Mouse (Mus musculus) spleen, postnatal 14 days (tissue): ENCODE data around the gene Med26.

Experiments used
- DNase-seq, 2 experiments: peaks; one replicate each; pipeline ENCODE4 v3.0.0; 2021 to 2022; ENCODE audit warnings: low spot score in 2 of 2

The Med26 gene

DNA sequence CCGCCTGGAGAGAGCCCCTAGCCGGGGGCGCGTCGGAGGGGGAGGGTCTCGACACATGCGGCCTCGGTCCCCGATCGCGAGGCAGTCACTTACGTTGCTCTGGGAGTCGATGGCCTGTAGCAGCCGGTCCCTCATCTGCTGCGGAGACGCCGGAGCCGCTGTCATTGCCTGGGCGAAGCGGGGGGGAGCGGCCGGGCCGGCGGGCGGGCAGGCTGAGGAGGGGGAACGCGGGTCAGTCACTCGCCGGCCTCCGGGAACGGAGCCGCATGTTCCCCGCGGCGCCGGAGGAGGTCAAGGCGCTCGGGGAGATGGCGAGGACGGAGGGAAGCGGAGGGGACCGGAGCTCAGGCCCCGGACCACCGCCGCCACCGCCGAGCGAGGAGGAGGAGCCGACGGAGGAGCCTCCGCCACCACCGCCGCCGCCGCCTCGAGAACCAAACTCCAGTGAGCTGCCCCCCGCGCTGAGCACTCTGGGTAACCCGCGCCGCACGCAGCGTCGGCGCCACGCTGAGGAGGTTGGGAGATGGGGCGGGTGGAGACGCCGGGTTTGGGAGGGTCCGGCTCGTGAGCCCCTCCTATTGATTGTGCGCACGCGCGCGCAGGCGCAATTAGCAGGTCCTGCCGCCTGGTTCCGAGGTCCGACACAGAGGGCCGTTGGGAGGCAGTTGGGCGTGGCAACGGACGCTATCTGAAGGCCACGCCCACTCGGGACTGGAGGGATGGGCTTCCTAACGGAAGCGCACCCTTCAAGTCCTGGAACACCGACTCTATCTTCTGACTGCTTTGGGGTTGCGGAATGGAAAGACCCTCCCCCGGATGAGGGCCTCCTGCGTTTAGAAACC is at the start of gene Med26:
Gene Med26, minus strand, starts transcription at position 469 of the 842 bp plus-strand sequence.
- peak; percentile 93 to 94 for DNase-seq

GRCm38 (mm10) chr8:72590198-72590597 is 42.1 kb upstream of the Med26 start:
- DNase-seq: peak in 1 of 2 experiments; percentile 47

- no peak for DNase-seq
Observed at GRCm38 (mm10) chr8:72589286-72589685, 41.2 kb upstream of the Med26 start.

DNA sequence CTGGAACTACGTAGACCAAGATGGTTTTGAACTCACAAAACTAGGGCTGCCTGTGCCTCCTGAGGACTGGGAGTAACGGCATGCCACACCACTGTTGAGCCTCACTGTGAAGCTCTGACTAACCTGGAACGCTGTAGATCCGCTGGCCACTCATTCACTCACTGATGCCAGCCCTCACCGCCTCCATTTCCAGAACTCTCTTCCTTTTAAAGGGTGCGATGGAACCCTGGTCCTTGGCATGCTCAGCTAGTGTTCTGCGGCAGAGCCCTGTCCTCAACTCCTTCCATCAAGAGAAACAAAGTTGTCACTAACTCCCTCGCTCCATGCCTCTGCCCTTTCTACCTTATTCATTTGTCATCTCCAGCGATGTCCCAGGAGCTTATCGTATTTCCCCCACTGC is 40.8 kb upstream of the Med26 start:
- no peak for DNase-seq

DNA sequence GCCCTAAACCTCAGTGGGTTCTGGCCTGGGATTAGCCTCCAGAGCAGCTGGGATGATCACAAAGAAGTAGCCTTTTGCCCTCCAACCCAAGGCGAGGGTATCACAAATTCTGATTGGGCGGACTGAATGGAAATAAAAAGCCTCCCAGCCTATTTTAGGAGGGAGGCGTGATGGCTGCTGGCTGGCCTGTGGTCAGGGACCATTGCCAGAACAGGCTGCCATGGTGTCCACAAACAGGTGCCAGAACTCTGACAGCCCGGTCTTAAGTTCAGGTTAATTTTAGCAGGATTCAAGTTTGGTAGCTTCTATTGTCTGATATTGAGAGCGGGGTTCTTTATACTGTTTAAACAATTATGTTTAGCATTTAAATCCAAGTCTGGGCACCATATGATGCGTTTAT is 39.7 kb upstream of the Med26 start:
- no peak for DNase-seq

DNA sequence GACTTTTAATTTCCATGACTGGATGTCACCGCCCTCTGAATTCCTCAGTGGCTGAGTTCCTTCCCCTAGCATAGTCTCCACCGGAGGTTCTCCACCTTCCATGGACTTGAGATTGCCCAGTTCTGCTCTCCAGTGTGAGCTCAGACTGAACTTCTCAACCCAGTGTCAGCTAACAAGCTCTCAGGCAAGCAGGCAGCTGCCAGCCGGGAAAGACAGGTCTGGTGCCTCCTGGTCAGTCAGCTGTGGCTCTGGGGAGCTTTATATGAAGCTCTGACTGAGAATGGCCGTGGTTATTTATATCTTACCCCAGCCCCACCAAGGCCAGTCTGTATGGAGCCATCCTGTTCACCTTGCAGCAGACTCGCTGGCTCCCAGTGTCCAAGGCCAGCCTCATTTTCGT is 36.3 kb upstream of the Med26 start:
- no peak for DNase-seq

DNA sequence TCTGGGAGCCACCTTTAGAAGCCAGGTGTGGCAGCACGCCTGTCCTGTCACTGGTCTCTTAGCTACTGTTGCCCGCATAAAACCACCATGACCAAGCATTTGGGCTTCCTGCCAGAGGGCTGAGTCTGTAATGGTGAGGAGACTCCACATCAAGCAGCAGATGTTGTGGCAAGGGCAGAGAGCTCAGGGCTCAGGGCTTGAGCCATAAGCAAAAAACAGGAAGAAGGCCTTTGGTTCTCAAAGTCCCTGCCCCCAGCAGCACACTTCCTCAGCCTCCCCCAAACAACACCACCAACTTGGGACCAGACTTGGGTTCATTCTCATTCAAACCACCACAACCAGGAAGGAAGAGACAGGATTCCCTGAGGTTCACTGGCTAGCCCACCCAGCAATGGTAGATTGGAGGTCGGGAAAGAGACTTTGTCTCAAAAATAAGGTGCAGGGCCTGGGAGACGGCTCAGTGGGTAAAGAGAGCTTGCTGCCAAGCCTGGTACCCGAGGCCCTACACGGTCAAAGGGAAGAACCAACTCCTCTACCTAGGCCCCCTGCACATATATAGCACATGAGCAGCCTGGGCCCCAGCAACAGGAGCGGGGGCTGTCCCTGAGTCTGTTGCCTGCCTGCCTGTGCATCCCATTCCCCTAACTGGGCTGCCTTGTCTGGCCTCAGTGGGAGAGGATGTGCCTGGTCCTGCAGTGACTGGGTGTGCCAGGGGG is 35.1 kb upstream of the Med26 start:
- DNase-seq: peak; percentile 24 to 52

DNA sequence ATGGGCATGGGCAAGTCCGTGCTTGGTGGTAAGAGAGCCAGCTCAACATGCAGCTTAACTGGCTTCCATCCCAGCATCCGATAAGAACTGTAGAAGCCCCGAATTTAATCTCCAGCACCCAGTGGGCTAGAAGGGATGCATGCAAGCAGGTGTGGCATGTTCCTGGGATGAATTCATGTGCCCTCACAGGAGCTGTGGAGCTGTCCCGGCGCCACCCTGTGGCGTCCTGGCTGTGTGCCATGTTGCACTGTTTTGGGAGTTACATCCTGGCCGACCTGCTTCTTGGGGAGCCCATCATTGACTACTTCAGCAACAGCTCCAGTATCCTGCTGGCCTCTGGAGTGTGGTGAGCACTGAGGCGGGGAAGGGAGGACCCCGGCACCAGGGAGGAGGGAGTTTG is 31.3 kb upstream of the Med26 start:
- no peak for DNase-seq

DNA sequence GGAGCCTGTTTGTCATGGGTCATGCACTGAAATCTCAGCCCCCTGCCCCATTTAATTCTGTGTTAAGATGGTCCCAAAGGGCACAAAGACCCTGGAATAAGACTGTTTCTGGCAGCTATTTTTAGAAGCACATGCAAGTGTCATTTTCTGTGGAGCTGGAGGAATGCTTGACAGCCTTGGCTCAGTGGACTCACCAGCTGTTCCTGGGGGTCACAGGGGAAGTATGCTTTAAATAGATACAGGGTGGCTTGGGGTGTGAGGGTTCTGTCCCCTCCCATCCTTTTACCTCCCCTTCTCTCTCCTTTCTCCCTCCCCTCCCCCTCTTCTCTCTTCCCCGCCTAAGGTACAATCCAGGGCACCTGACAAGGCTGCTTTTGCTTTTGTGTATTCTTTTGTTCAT is 29.9 kb upstream of the Med26 start:
- DNase-seq: no peak

DNA sequence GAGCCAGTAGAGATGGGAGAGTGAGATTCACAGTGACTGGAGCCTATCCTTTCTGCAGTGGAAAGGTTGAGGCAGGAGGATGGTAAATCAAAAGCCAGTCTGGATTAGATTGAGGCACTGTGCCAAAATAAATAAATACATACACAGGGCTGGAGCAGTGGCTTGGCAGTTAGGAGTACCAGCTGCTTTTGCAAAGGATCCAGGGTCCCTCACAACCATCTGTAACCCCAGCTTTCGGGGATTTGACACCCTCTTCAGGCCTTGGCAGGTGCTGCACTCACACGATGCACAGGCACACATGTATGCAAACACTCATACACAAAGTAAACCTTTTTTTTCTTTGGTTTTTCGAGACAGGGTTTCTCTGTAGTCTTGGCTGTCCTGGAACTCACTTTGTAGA is 29.2 kb upstream of the Med26 start:
- no peak for DNase-seq

- no peak for DNase-seq
Observed at GRCm38 (mm10) chr8:72575915-72576314, 27.8 kb upstream of the Med26 start.

DNA sequence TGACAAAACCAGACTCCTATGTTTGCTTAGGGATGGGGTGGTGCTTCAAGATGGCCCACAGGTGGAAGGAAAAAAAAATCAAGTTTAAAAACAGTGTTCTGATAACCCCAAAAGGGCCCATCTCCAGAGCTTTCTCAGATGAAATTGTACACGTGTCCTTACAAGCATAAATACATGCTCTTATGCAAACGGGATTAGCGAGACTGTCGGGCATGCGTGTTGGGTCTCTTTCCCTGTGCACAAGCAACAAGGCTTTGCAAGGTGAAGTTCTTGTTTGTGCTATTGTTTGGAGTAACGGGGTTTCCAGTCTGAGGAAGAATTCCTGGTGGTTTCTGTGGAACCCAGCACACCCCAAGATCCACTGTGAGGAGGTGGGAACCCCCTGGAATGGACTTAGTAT is 25.4 kb upstream of the Med26 start:
- DNase-seq: no peak

DNA sequence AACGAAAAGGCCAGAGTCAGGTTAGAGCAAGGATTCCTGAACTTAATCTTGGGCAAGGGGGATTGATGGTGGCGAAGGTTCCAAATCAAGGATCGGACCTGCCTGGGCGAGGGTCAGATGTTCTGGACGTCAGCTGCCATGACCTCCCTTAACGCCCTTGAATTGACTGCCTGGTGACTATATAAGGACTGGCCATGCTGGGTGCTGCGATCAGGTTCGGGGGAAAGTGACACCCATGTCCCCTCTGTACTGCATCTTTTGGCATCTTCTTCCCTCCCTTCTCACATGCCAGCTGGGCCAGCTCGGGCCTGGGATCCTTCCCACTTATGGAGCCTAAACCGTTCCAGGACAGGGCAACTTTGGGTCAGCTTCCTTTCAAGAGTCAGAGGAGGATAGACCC is 24.4 kb upstream of the Med26 start:
- DNase-seq: no peak

GRCm38 (mm10) chr8:72571611-72572473 is 23.8 kb upstream of the Med26 start, which contains the start of gene Tmem38a:
Tmem38a (plus strand) TSS chr8:72572055.
- peak; percentile 34 to 55 for DNase-seq

DNA sequence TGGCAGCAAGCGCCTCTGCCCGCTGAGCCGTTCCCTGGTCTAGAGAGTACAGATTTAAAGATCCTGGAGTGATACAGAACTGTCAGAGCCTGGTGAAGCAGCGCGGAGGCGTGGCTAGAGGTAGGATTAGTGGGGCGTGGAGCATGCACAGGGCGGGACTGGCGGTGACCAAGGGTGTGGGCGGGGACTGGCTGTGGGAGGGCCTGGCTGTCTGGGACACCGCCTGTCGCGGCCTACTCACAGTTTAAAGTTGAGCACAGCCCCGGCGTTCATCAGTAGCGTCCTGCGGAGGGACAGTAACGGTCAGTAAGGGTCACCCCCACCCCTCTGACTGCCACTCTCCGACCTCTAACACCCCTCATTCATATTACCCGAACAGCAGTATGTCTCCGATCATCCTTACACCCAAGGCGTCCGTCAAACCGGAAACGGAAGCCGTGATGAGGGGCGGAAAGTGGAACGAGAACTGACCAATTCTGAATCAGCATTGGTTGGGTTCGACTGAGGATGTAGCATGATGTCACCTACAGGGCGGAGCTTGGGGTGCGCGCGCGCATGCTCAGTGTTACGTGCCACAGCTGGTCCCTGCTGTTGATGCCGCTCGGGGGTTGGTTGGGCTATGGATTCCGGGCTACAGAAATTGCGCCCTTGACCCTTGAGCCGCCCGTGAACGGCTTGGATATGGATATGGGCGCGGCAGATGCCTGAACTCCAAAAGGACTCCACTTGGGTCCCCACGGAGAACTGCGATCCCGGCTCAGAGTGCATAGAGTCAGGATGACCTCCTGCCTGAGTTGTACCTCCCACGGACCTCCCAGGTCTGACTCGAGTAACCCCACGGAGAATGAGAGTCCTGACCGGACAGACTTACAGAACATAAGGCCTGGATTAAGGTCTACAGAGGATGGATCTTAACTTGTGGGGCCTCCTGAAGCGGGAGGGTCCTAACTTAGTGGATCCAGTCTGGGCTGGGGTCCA is 22.9 kb upstream of the Med26 start, which contains the start of gene Smim7:
Gene Smim7, minus strand, starts transcription at position 456 of the 978 bp plus-strand sequence.
- DNase-seq: peak; percentile 94 to 97

DNA sequence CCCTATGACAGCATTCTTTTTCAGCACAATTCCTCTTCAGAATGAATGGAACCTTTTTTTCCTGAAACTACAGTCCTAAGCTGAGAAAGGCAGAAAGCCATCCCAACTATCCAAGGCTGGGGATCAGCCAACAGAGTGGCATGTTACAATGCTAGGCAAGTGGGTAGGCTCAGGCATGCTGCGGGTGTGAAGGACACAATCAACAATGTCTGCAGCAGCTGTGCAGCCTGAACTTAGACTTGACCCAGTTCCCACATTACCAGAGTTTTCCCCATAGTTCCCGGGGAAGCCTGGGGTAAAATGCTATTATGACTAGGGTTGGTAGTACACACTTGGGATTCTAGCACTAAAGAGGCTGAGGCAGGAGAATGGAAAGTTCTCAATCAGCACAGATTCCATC is 17.9 kb upstream of the Med26 start:
- DNase-seq: no peak

DNA sequence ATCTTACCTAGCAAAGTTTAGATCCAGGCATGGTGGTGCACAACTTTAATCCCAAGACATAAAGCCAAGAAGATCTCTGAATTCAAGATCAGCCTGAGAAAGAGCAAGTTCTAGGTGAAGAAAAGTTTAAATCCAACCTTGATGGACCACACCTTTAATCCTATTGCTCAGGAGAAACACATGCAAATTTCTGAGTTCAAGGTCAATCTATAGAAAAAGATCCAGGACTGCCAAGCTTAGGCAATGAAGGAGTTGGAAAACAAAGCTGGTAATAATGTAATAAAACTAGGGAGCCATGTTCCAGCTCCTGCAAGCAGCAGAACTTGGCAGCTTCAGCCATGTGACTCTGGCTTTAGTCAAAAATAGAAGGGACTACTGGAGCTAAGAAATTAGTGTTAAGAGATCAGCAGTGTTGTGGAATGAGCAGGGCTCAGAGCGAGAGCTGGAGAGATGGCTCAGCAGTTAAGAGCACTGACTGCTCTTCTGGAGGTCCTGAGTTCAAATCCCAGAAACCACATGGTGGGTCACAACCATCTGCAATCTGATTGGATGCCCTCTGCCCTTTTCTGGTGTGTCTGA is 13.1 kb upstream of the Med26 start:
- DNase-seq: no peak

GRCm38 (mm10) chr8:72555770-72556169 is 7.7 kb upstream of the Med26 start:
- DNase-seq: no peak

- DNase-seq: no peak
Observed at GRCm38 (mm10) chr8:72549314-72549892, 1.3 kb upstream of the Med26 start.
